Comparison of ENCODE assay signal across 8 mouse cellular contexts in genomic region chr10:81191342-81191982, GRCm38 (mm10). TPM values are rescaled to one million over a fixed set of nuclear protein-coding genes. Genes with fewer than 3 reads are reported as not detected.
DNase-seq lines count a peak whose midpoint lies in the region; ATAC-seq and TF ChIP-seq lines count a peak whose summit lies in the region.

No protein-coding gene starts in this region.

- peaks cover 27% of the 10 kb centered on the region; the same call in 1 of the 2 replicates for H3K27me3 ChIP-seq in forebrain, embryonic 15.5 days
- H3K27me3 ChIP-seq in kidney, embryonic 14.5 days (ENCODE audit: control insufficient read depth, insufficient read depth, low read length), result peaks cover 29% of the 10 kb centered on the region
- H3K27me3 ChIP-seq in midbrain, embryonic 15.5 days (replicated peaks), result peaks cover 14% of the 10 kb centered on the region

- no peak overlapping the region for H3K4me3 ChIP-seq in lung, adult 2 months (replicated peaks; ENCODE audit: extremely low read depth, low read depth, low read length)
- H3K4me3 ChIP-seq in forebrain, embryonic 15.5 days, result no peak overlapping the region
- H3K4me3 ChIP-seq in kidney, embryonic 14.5 days (ENCODE audit: low read length), result no peak overlapping the region
- H3K4me3 ChIP-seq in midbrain, embryonic 15.5 days, result no peak overlapping the region

- peak overlapping the region; percentile 97 for H3K27ac ChIP-seq in forebrain, embryonic 15.5 days (replicated peaks)
- no peak overlapping the region; the same call in 1 of the 2 replicates for H3K27ac ChIP-seq in kidney, embryonic 14.5 days (ENCODE audit: low read depth, low read length)
- peak overlapping the region; percentile 99 for H3K27ac ChIP-seq in midbrain, embryonic 15.5 days

- H3K9ac ChIP-seq in forebrain, embryonic 15.5 days (replicated peaks), result no peak overlapping the region
- H3K9ac ChIP-seq in kidney, embryonic 14.5 days (ENCODE audit: low read depth, low read length), result no peak overlapping the region
- H3K9ac ChIP-seq in midbrain, embryonic 15.5 days, result no peak overlapping the region

- TF ChIP-seq CTCF in lung, adult 2 months (IDR thresholded peaks at IDR 0.05; ENCODE audit: insufficient read depth, low read length), result no peak

- no peak for ATAC-seq in forebrain, embryonic 15.5 days (replicated peaks)
- ATAC-seq in kidney, embryonic 14.5 days (ENCODE audit: low FRiP score, low TSS enrichment), result no peak
- no peak for ATAC-seq in midbrain, embryonic 15.5 days (replicated peaks)
- ATAC-seq in frontal cortex, adult (ENCODE audit: low TSS enrichment), result no peak

- H3K9me3 ChIP-seq in forebrain, embryonic 15.5 days, result no peaks in the 10 kb centered on the region
- no peaks in the 10 kb centered on the region for H3K9me3 ChIP-seq in kidney, embryonic 14.5 days (ENCODE audit: control insufficient read depth, low read length)
- no peaks in the 10 kb centered on the region for H3K9me3 ChIP-seq in midbrain, embryonic 15.5 days

- WGBS in lung, adult 2 months, result 63% methylated on average over 18 of the region's 18 CpGs
- 87% methylated on average over 18 of the region's 18 CpGs for WGBS in forebrain, embryonic 15.5 days
- 84% methylated on average over 18 of the region's 18 CpGs for WGBS in kidney, embryonic 14.5 days
- WGBS in midbrain, embryonic 15.5 days, result 90% methylated on average over 18 of the region's 18 CpGs

- peak overlapping the region; percentile 90 for H3K4me2 ChIP-seq in forebrain, embryonic 15.5 days (replicated peaks)
- peak overlapping the region; percentile 91; the same call in 1 of the 2 replicates for H3K4me2 ChIP-seq in kidney, embryonic 14.5 days (replicated peaks; ENCODE audit: low read depth, low read length)
- peak overlapping the region; percentile 93 for H3K4me2 ChIP-seq in midbrain, embryonic 15.5 days

- peaks cover 22% of the 10 kb centered on the region for H3K36me3 ChIP-seq in forebrain, embryonic 15.5 days
- peaks cover 23% of the 10 kb centered on the region; the same call in 1 of the 2 replicates for H3K36me3 ChIP-seq in kidney, embryonic 14.5 days (ENCODE audit: control insufficient read depth, insufficient read depth, low read length)
- peaks cover 19% of the 10 kb centered on the region; the same call in 1 of the 2 replicates for H3K36me3 ChIP-seq in midbrain, embryonic 15.5 days (replicated peaks)

- H3K4me1 ChIP-seq in lung, adult 2 months (ENCODE audit: control insufficient read depth, insufficient read depth, low read length), result 0 out of 2 replicates have a peak, but pooled peaks cover 8% of the 10 kb centered on the region
- peaks cover 18% of the 10 kb centered on the region for H3K4me1 ChIP-seq in forebrain, embryonic 15.5 days
- H3K4me1 ChIP-seq in kidney, embryonic 14.5 days (ENCODE audit: control insufficient read depth, insufficient read depth, low read length), result peaks cover 12% of the 10 kb centered on the region
- peaks cover 18% of the 10 kb centered on the region for H3K4me1 ChIP-seq in midbrain, embryonic 15.5 days

- no peak for TF ChIP-seq POLR2A in lung, adult 2 months (IDR thresholded peaks at IDR 0.05; ENCODE audit: borderline replicate concordance, extremely low read depth, low read depth, low read length)

- DNase-seq in lung, adult 2 months, result peak; percentile 13
- no peak for DNase-seq in lung, postnatal 25 days (ENCODE audit: low spot score)
- no peak for DNase-seq in natural killer cell, adult 2 months (ENCODE audit: low spot score in 2 of 2)
- DNase-seq in cerebellum, postnatal 36 days, result no peak

RNA-seq across cellular contexts. Expression of gene 4930442H23Rik, which starts 7.8 kb away (rescaled TPM):
- not detected in 2 replicates for polyA plus RNA-seq in lung, adult 2 months (2012; rRNA removed)
- polyA plus RNA-seq in forebrain, embryonic 15.5 days (2015; fragmentation: Nextera tagmentation; extraction: Ambion mirVana), result 0.14 and 0.19 TPM in 2 replicates
- polyA plus RNA-seq in kidney, embryonic 14.5 days (2014; fragmentation: Nextera tagmentation; extraction: Ambion mirVana), result not detected in 2 replicates
- polyA plus RNA-seq in midbrain, embryonic 15.5 days (2015; fragmentation: Nextera tagmentation; extraction: Ambion mirVana), result not detected in 2 replicates

RNA-seq across cellular contexts. Expression of gene Dapk3, which starts 8.7 kb away (rescaled TPM):
- polyA plus RNA-seq in lung, adult 2 months (2012; rRNA removed), result 70.4 and 73.5 TPM in 2 replicates
- polyA plus RNA-seq in forebrain, embryonic 15.5 days (2015; fragmentation: Nextera tagmentation; extraction: Ambion mirVana), result 56.8 and 61.3 TPM in 2 replicates
- 45.7 and 58.0 TPM in 2 replicates for polyA plus RNA-seq in kidney, embryonic 14.5 days (2014; fragmentation: Nextera tagmentation; extraction: Ambion mirVana)
- polyA plus RNA-seq in midbrain, embryonic 15.5 days (2015; fragmentation: Nextera tagmentation; extraction: Ambion mirVana), result 66.3 and 67.3 TPM in 2 replicates

RNA-seq across cellular contexts. Expression of gene Nmrk2, which starts 10.4 kb away (rescaled TPM):
- polyA plus RNA-seq in lung, adult 2 months (2012; rRNA removed), result 0.28 and 0.59 TPM in 2 replicates
- polyA plus RNA-seq in forebrain, embryonic 15.5 days (2015; fragmentation: Nextera tagmentation; extraction: Ambion mirVana), result 0.11 TPM in 1 of 2 replicates, not detected in the other
- not detected in 2 replicates for polyA plus RNA-seq in kidney, embryonic 14.5 days (2014; fragmentation: Nextera tagmentation; extraction: Ambion mirVana)
- 0.14 TPM in 1 of 2 replicates, not detected in the other for polyA plus RNA-seq in midbrain, embryonic 15.5 days (2015; fragmentation: Nextera tagmentation; extraction: Ambion mirVana)

RNA-seq across cellular contexts. Expression of gene Eef2, which starts 15.0 kb away (rescaled TPM):
- polyA plus RNA-seq in lung, adult 2 months (2012; rRNA removed), result 1,377 and 1,420 TPM in 2 replicates
- 633 and 637 TPM in 2 replicates for polyA plus RNA-seq in forebrain, embryonic 15.5 days (2015; fragmentation: Nextera tagmentation; extraction: Ambion mirVana)
- 465 and 473 TPM in 2 replicates for polyA plus RNA-seq in kidney, embryonic 14.5 days (2014; fragmentation: Nextera tagmentation; extraction: Ambion mirVana)
- 588 and 606 TPM in 2 replicates for polyA plus RNA-seq in midbrain, embryonic 15.5 days (2015; fragmentation: Nextera tagmentation; extraction: Ambion mirVana)

RNA-seq across cellular contexts. Expression of gene Pias4, which starts 23.7 kb away (rescaled TPM):
- 33.0 and 40.0 TPM in 2 replicates for polyA plus RNA-seq in lung, adult 2 months (2012; rRNA removed)
- polyA plus RNA-seq in forebrain, embryonic 15.5 days (2015; fragmentation: Nextera tagmentation; extraction: Ambion mirVana), result 54.9 and 57.8 TPM in 2 replicates
- polyA plus RNA-seq in kidney, embryonic 14.5 days (2014; fragmentation: Nextera tagmentation; extraction: Ambion mirVana), result 45.3 and 48.4 TPM in 2 replicates
- polyA plus RNA-seq in midbrain, embryonic 15.5 days (2015; fragmentation: Nextera tagmentation; extraction: Ambion mirVana), result 59.2 and 66.3 TPM in 2 replicates
